Mouse (Mus musculus): ENCODE results near the gene Ctps. TPM values are rescaled to one million over a fixed set of nuclear protein-coding genes. Genes with fewer than 3 reads are reported as not detected.

The Ctps gene
- polyA plus RNA-seq, 1 experiment = 55.6 TPM

- no peak for DNase-seq (ENCODE audit: low spot score)
Measured at GRCm38 (mm10) chr4:120571070-120571464, 991 bp upstream of the Ctps start.

DNA sequence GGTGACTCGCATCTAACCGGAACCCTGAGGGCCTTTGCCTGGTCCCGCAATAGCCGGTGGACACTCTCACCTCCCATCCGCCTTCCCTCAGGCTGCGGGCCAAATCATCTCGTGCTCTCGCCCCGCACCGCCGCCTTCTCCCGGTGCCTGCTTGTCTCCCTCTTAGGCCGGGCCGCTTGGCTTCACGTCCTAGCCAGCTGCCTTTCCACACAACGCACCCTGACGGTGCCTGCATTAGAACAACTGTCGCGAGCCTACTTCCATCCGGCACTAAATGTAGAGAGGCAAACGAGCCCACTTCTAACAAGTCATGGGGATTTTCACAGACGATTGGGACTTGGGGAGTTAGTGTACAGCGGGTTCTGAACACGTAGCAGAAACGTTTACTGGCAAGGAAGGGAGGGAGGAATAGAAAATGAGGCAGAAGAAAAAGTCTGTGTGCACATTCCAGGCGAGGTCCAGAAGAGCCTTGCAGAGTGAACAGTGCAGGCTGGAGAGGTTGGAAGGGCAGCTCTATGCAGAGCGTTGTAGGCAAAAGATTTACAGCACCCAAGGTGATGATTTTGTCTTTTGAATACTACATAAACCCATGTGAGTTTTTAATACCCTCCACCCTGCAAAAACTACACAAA lies 478 bp upstream of the Ctps start:
- DNase-seq (ENCODE audit: low spot score) = no peak

DNA sequence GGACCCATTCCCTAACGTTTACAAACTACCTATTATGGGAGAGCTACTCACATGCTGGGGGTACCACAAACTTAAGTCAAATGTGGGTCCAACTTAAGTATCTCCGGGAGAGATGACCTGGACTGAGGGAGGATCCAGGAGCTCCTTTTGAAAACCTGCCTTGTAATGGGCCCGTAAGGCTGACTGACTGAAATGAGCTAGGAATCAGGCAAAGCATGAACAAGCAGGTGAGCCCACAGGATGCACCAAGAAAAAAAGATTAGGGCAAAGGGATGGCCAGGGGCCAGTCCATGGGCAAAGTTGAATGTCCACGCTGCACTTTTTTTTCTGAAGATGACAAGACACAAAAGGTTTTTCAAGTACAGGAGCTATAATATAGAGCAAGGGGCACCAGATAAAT lies 1.1 kb downstream of the Ctps start:
- DNase-seq (ENCODE audit: low spot score) = no peak

DNA sequence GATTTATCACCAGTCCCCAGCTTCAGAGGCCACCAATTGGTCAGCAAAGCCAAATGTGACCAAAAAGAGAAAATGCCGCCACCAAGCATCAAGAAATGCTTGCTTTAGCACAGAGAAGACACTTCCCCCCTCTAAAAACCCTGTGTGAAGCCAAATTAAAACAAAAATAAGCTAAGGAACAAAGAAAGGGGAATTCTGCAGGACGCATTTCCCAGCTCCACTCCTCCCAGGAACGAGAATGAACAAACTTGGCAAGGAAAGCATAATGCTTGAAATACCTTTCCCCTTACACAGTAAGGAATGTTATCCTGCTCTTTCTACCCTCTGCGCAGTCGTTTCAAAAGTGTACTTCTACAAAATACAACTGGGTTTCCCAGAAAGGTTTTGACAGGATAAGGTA lies 2.1 kb downstream of the Ctps start:
- DNase-seq (ENCODE audit: low spot score) = no peak

- DNase-seq (ENCODE audit: low spot score) = no peak
Measured at GRCm38 (mm10) chr4:120565726-120566125, 4.3 kb downstream of the Ctps start.

DNA sequence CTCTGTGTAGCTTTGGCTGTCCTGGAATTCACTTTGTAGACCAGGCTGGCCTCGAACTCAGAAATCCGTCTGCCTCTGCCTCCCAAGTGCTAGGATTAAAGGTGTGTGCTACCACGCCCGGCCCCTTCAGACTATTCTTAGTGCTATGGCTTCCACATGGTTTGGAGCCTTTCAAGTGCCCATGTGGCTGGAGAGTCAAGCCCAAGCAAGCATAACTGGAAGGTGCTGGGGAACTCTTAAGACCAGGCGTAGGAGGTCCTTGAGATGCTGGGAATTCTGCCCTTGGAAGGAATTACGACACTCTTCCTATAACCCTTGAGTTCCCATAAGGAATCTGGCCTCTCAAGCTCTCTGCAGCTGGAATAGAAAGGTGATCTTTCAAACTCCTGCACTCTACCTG lies 13.5 kb downstream of the Ctps start:
- no peak for DNase-seq (ENCODE audit: low spot score)

DNA sequence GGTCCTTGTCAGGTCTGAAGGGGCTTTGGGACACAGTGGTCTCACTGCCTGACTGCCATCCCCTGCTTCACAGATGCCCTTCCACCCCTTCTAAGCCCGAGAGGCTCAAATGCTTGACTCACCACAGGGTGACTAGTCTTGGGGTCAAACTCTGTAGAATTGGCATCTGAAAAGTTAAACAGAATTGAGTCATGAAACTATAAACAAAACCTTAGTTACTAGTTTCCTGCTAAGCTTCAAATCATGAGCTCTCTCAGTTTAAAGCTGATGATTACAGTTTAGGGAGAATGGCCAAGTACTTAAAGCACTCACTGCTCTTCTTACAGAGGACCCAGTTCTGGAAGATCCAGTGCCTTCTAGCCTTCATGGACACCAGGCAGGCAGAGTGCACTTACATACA lies 25.2 kb downstream of the Ctps start:
- no peak for DNase-seq (ENCODE audit: low spot score)

DNA sequence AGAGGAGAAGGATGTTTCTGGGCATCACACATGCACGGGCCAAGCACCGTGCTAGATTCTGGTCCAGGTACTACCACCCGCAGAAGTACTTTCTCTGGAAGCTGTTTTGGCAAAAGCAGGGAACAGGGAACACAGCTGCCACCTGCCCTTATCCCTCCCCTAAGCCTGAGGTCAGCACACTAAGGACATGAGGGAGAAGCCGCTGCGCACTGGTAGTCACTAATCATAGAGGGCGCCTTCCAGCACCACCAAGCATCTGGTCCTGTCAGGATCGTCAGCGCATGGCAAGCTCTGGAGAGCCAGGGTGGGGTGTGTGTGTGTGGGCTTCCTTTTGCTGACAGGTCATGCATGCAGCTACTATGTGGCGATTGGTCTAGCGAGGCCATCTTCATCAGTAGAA lies 31.4 kb downstream of the Ctps start:
- no peak for DNase-seq (ENCODE audit: low spot score)

DNA sequence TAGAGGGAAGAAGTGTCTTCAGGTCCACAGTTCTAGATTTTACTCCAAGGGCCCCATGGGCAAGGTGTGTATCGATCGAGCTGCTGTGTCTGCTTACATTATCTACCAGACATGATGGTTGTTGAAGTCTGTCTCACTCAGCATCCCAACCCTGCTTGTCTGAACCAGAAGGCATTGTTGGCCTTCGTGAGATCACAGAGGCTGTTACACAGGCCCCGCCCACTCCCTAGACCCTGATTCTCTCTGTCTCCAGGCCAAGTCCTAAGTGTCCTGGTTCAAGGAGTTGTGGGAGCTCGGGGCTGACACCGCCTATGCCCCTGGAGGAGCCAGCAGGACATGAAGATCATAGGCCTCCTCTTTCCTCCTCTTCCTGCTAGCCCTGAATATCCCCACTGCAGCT lies 38.1 kb downstream of the Ctps start, which contains the start of gene Slfnl1:
Gene Slfnl1 (plus strand): TSS at position 246 of the 400 bp plus-strand sequence.
- DNase-seq (ENCODE audit: low spot score) = no peak

DNA sequence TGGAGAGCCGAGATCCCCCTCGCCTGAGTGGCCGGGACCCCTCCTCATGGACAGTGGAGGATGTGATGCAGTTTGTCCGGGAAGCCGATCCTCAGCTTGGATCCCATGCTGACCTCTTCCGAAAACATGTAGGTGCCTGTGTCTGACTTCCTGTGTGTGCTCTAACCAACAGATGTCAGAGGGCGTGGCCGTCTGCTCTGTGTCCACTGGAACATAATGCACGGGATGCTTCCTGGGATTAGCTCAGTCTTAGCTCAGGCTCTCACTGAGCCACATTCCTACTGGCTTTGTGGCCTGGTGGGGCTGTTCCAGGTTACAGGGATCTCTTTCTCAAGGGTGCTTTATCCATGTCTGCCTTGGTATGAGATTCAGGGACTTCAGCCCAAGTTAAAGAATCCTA lies 41.9 kb downstream of the Ctps start:
- no peak for DNase-seq (ENCODE audit: low spot score)

- DNase-seq (ENCODE audit: low spot score) = no peak
Measured at GRCm38 (mm10) chr4:120523092-120523491, 47.0 kb downstream of the Ctps start.

DNA sequence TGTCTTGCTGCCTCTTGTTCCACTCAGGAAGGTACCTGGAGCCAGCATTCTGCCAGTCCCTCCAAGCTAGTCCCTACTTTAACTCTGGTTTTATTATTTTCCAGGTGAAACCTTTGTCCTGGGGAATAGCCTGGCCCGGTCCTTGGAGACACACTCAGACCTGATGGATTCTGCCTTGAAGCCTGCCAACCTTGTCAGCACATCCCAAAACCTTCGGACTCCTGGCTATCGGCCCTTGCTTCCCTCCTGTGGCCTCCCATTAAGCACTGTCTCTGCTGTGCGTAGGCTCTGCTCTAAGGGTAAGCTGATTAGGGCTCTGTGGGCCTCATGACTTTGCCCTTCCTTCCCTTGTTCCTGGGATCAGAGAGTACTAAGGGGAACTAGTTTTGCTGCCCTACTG lies 47.7 kb downstream of the Ctps start:
- no peak for DNase-seq (ENCODE audit: low spot score)

GRCm38 (mm10) chr4:120521761-120522160 lies 48.3 kb downstream of the Ctps start:
- no peak for DNase-seq (ENCODE audit: low spot score)

DNA sequence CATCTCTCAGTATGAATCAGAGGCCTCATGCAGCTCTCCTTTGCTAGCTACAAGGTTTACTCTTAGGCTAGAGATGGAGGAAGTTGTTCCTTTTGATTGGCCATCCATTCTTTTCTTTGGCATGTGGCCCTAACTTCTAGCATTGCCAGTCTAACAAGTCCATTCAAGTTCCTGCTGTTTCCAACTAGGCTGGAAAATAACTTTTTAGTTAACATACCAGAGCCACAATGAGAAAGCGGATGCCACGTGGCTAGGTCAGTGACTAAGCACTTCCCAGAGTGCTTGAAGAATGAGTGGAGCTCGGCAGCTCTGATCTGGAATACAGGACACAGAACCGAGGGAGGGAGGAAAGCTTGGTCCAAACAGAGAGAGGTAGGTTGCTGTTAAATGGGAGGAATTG lies 52.7 kb downstream of the Ctps start:
- DNase-seq (ENCODE audit: low spot score) = no peak

- DNase-seq (ENCODE audit: low spot score) = no peak
Measured at GRCm38 (mm10) chr4:120516907-120517306, 53.2 kb downstream of the Ctps start.

DNA sequence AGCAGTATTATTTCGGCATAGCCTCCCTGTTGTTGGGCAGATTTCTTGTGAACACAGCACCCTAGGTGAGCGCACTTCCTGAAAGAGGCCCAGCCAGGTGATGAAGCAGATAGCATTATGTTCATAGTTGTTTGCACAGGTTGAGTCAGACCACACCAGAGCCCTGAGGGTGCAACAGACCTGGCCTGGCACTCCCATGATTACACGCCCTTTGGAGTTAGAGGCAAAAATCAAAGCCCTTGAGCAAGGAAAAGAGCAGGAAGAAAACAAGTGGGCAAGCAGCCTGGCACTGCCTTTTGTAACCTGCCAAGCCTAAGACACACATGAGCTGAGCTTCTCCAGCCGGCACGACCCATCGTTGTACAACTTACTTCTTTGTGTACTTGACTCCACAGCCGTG lies 53.6 kb downstream of the Ctps start:
- no peak for DNase-seq (ENCODE audit: low spot score)

DNA sequence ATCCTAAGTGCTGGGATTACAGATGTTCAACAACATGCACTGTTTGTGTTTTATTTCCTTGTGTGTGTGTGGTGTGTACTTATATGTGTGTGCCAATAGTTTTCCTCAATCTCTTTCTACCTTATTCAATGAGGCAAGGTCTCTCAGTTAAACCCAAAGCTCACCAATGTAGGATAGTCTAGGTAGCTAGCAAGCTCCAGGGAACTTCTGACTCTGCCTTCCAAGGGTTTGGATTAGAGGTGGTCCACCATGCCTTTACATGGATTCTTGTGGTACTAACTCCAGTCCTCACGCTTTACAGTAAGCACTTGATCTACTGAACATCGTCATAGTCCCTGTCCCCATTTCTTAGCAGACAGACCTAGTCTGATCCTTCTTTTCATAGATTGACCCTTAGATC lies 55.7 kb downstream of the Ctps start:
- no peak for DNase-seq (ENCODE audit: low spot score)

DNA sequence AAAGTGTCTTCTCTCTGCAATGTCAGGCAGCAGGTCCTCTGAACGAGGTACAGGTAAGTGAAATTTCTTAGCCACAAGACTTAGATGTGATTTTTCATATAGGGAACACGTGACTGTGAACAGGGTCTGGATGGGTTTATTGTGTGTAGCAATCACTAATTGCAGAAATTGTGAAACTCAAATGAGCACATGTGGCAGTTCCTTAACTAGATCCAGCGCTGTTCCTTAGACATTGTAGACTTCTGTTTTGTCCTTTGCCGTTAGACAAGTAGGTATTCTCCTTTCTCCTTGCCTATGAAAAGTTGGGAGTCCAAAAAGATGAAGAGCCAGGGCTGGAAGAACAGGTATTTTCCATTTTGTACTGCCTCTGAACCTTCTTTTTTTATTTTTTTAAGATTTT lies 58.9 kb downstream of the Ctps start:
- no peak for DNase-seq (ENCODE audit: low spot score)

DNA sequence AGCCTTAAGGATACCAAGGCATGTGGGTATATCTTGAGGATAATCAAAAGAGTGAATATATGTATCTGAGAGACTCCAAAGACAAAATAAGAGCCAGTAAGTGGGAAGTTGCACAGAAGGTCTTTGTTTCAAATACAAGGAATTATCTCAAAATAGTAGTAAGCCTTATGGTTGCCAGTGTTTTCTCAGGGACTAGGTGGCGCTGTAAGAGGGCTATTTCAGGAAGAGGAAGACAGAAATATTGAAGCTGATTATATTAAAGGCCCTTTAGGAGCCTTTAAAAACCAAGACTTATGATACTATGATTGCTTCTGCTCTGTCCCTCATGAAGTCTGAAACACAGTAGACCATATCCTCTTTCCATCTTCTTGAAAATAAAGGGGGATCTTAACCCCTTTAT lies 63.1 kb downstream of the Ctps start:
- DNase-seq (ENCODE audit: low spot score) = no peak

Other genes starting within 250 kb of the Ctps start
- gene Scmh1, start 165.0 kb downstream of the Ctps start, polyA plus RNA-seq (2012; rRNA removed) = 98.1 and 109 TPM in 2 replicates
- 0.11 TPM in 1 of 2 replicates, not detected in the other for gene Slfnl1, start 38.0 kb downstream of the Ctps start, polyA plus RNA-seq (2012; rRNA removed)
- not detected in 2 replicates for gene Gm8439, start 18.5 kb upstream of the Ctps start, polyA plus RNA-seq (2012; rRNA removed)
- gene Cited4, start 96.3 kb upstream of the Ctps start, polyA plus RNA-seq (2012; rRNA removed) = 7.3 and 9.1 TPM in 2 replicates
- 20.2 and 21.7 TPM in 2 replicates for gene Kcnq4, start 178.3 kb upstream of the Ctps start, polyA plus RNA-seq (2012; rRNA removed)